ENCODE assay signal across 8 mouse cellular contexts in genomic region chr19:54107103-54107821, GRCm38 (mm10).
DNase-seq lines count a peak whose midpoint lies in the region; ATAC-seq and TF ChIP-seq lines count a peak whose summit lies in the region.

No protein-coding gene starts in this region.

- no peaks in the 10 kb centered on the region for H3K27me3 ChIP-seq in forebrain, embryonic 11.5 days (ENCODE audit: control insufficient read depth, insufficient read depth, low read length)
- no peaks in the 10 kb centered on the region for H3K27me3 ChIP-seq in forebrain, embryonic 16.5 days (replicated peaks; ENCODE audit: control insufficient read depth, insufficient read depth, low read length)
- H3K27me3 ChIP-seq in MEL (ENCODE audit: control insufficient read depth in 1 of 2, insufficient read depth in 2 of 2, low read length in 2 of 2): no peaks in the 10 kb centered on the region
- no peaks in the 10 kb centered on the region for H3K27me3 ChIP-seq in hindbrain, embryonic 12.5 days
- no peaks in the 10 kb centered on the region for H3K27me3 ChIP-seq in midbrain, embryonic 14.5 days (ENCODE audit: control insufficient read depth, insufficient read depth, low read length)

- ATAC-seq in forebrain, embryonic 11.5 days (replicated peaks; ENCODE audit: low FRiP score): peak; percentile 33; the same call in 1 of the 2 replicates
- ATAC-seq in forebrain, embryonic 16.5 days: no peak
- peak; percentile 68 for ATAC-seq in hindbrain, embryonic 12.5 days (ENCODE audit: low FRiP score)
- no peak for ATAC-seq in midbrain, embryonic 14.5 days (ENCODE audit: low FRiP score, low TSS enrichment)

- no peaks in the 10 kb centered on the region for H3K9me3 ChIP-seq in forebrain, embryonic 11.5 days (ENCODE audit: control insufficient read depth, low read length)
- no peaks in the 10 kb centered on the region for H3K9me3 ChIP-seq in forebrain, embryonic 16.5 days (ENCODE audit: control insufficient read depth, low read length)
- no peaks in the 10 kb centered on the region for H3K9me3 ChIP-seq in MEL (replicated peaks; ENCODE audit: insufficient read depth, low read length)
- H3K9me3 ChIP-seq in hindbrain, embryonic 12.5 days (replicated peaks): 0 out of 2 replicates have a peak, but pooled peaks cover 6% of the 10 kb centered on the region
- no peaks in the 10 kb centered on the region for H3K9me3 ChIP-seq in midbrain, embryonic 14.5 days (ENCODE audit: control insufficient read depth, low read length)

- TF ChIP-seq RAD21 in MEL (IDR thresholded peaks at IDR 0.05; ENCODE audit: low read depth, low read length): no peak

- no peak overlapping the region for H3K9ac ChIP-seq in forebrain, embryonic 11.5 days (ENCODE audit: low read length)
- H3K9ac ChIP-seq in forebrain, embryonic 16.5 days (replicated peaks; ENCODE audit: low read depth, low read length): no peak overlapping the region
- H3K9ac ChIP-seq in MEL (ENCODE audit: control insufficient read depth, low read depth, low read length, poor library complexity, severe bottlenecking): no peak overlapping the region
- H3K9ac ChIP-seq in hindbrain, embryonic 12.5 days: no peak overlapping the region
- H3K9ac ChIP-seq in midbrain, embryonic 14.5 days (replicated peaks; ENCODE audit: low read length): no peak overlapping the region

- H3K4me3 ChIP-seq in forebrain, embryonic 11.5 days (ENCODE audit: low read depth, low read length): no peak overlapping the region
- H3K4me3 ChIP-seq in forebrain, embryonic 16.5 days (replicated peaks; ENCODE audit: low read length): no peak overlapping the region
- H3K4me3 ChIP-seq in MEL (ENCODE audit: control insufficient read depth in 1 of 2, insufficient read depth in 1 of 2, low read depth in 2 of 2, low read length in 2 of 2): 0 out of 4 replicates have a peak overlapping the region, but pooled peaks of 1 of the 2 experiments have one; percentile 11
- H3K4me3 ChIP-seq in hindbrain, embryonic 12.5 days: no peak overlapping the region
- no peak overlapping the region for H3K4me3 ChIP-seq in midbrain, embryonic 14.5 days (replicated peaks; ENCODE audit: low read depth, low read length)

- H3K79me2 ChIP-seq in MEL (ENCODE audit: control insufficient read depth, insufficient read depth, low read length, poor library complexity): no peaks in the 10 kb centered on the region

- WGBS in forebrain, embryonic 11.5 days: 51% methylated on average over 13 of the region's 13 CpGs
- 53% methylated on average over 13 of the region's 13 CpGs for WGBS in forebrain, embryonic 16.5 days
- WGBS in hindbrain, embryonic 12.5 days: 34% methylated on average over 13 of the region's 13 CpGs
- WGBS in midbrain, embryonic 14.5 days: 46% methylated on average over 13 of the region's 13 CpGs

- no peaks in the 10 kb centered on the region; the same call in 1 of the 2 replicates for H3K4me1 ChIP-seq in forebrain, embryonic 11.5 days (replicated peaks; ENCODE audit: control insufficient read depth, insufficient read depth, low read length)
- no peaks in the 10 kb centered on the region for H3K4me1 ChIP-seq in forebrain, embryonic 16.5 days (replicated peaks; ENCODE audit: control insufficient read depth, insufficient read depth, low read length)
- peaks cover 0 to 21% of the 10 kb centered on the region in 2 experiments; a peak in 3 of 4 replicates for H3K4me1 ChIP-seq in MEL (ENCODE audit: control insufficient read depth in 1 of 2, insufficient read depth in 2 of 2, low read length in 2 of 2)
- peaks cover 6% of the 10 kb centered on the region; the same call in 1 of the 2 replicates for H3K4me1 ChIP-seq in hindbrain, embryonic 12.5 days
- H3K4me1 ChIP-seq in midbrain, embryonic 14.5 days (ENCODE audit: control insufficient read depth, insufficient read depth, low read length): 0 out of 2 replicates have a peak, but pooled peaks cover 3% of the 10 kb centered on the region

- TF ChIP-seq EP300 in MEL (IDR thresholded peaks at IDR 0.05; ENCODE audit: low read depth in 1 of 2, low read length in 2 of 2): no peak

- no peak for TF ChIP-seq CTCF in MEL (IDR thresholded peaks at IDR 0.05 in 2 of 3, conservative IDR thresholded peaks at IDR 0.05 in 1 of 3; ENCODE audit: control insufficient read depth in 1 of 3, insufficient read depth in 1 of 3, low read depth in 2 of 3, low read length in 3 of 3, poor library complexity in 1 of 3, severe bottlenecking in 1 of 3)

- DNase-seq in forebrain, embryonic 11.5 days (ENCODE audit: low spot score): peak; percentile 56
- peak; percentile 79 for DNase-seq in MEL (ENCODE audit: low read depth, low spot score)
- peak; percentile 57 for DNase-seq in midbrain, embryonic 14.5 days
- DNase-seq in cerebellum, postnatal 25 days: no peak
- DNase-seq in gastrocnemius, adult 8-10 months (ENCODE audit: low spot score in 2 of 2): no peak
- DNase-seq in layer of hippocampus, adult 9-10 months (ENCODE audit: low spot score): no peak

- no peak for TF ChIP-seq POLR2A in MEL (IDR thresholded peaks at IDR 0.05; ENCODE audit: control insufficient read depth in 1 of 2, insufficient read depth in 1 of 2, low read depth in 1 of 2, low read length in 2 of 2, poor library complexity in 1 of 2)

- H3K4me2 ChIP-seq in forebrain, embryonic 11.5 days (ENCODE audit: low read depth, low read length, severe bottlenecking): no peak overlapping the region
- H3K4me2 ChIP-seq in forebrain, embryonic 16.5 days (ENCODE audit: low read length): no peak overlapping the region
- no peak overlapping the region for H3K4me2 ChIP-seq in hindbrain, embryonic 12.5 days (replicated peaks)
- no peak overlapping the region for H3K4me2 ChIP-seq in midbrain, embryonic 14.5 days (ENCODE audit: low read length)

- H3K27ac ChIP-seq in forebrain, embryonic 11.5 days (ENCODE audit: low read depth, low read length): no peak overlapping the region
- H3K27ac ChIP-seq in forebrain, embryonic 16.5 days (ENCODE audit: low read length): no peak overlapping the region
- no peak overlapping the region for H3K27ac ChIP-seq in MEL (ENCODE audit: control insufficient read depth, low read depth, low read length)
- no peak overlapping the region for H3K27ac ChIP-seq in hindbrain, embryonic 12.5 days
- no peak overlapping the region for H3K27ac ChIP-seq in midbrain, embryonic 14.5 days (replicated peaks; ENCODE audit: low read depth, low read length)

- H3K36me3 ChIP-seq in forebrain, embryonic 11.5 days (ENCODE audit: control insufficient read depth, insufficient read depth, low read length): no peaks in the 10 kb centered on the region
- H3K36me3 ChIP-seq in forebrain, embryonic 16.5 days (ENCODE audit: control insufficient read depth, insufficient read depth): no peaks in the 10 kb centered on the region
- peaks cover 0 to 13% of the 10 kb centered on the region in 2 experiments; a peak in 2 of 4 replicates for H3K36me3 ChIP-seq in MEL (ENCODE audit: control insufficient read depth in 1 of 2, insufficient read depth in 2 of 2, low read length in 2 of 2)
- no peaks in the 10 kb centered on the region for H3K36me3 ChIP-seq in hindbrain, embryonic 12.5 days
- no peaks in the 10 kb centered on the region for H3K36me3 ChIP-seq in midbrain, embryonic 14.5 days (ENCODE audit: control insufficient read depth, insufficient read depth, low read length)

TF ChIP-seq in MEL, 35 proteins besides CTCF, POLR2A, EP300 and RAD21:
- TF ChIP-seq ZNF384 (IDR thresholded peaks at IDR 0.05; ENCODE audit: low read depth, low read length) (peak; percentile 30; the same call in 1 of the 2 replicates), RCOR1 (IDR thresholded peaks at IDR 0.05; ENCODE audit: low read depth, low read length) (no peak), USF1 (IDR thresholded peaks at IDR 0.05; ENCODE audit: low read depth, low read length) (peak; percentile 58; the same call in 1 of the 2 replicates), MXI1 (IDR thresholded peaks at IDR 0.05; ENCODE audit: low read depth, low read length) (peak; percentile 65), GATA1 (IDR thresholded peaks at IDR 0.05; ENCODE audit: low read depth, low read length) (no peak), JUND (IDR thresholded peaks at IDR 0.05; ENCODE audit: low read depth, low read length) (no peak), MYC (IDR thresholded peaks at IDR 0.05; ENCODE audit: low read depth, low read length) (peak; percentile 72; the same call in 1 of the 2 replicates), MAX (IDR thresholded peaks at IDR 0.05; ENCODE audit: low read length) (peak; percentile 82), HCFC1 (IDR thresholded peaks at IDR 0.05; ENCODE audit: low read depth, low read length) (no peak)
TF ChIP-seq in MEL: peak in this region for 5.

Comparison
In these comparisons a context has a peak if more than half of its experiments do, and no peak if none do; other contexts are left out.
1. ATAC-seq: peak in forebrain, embryonic 11.5 days (single experiment) and hindbrain, embryonic 12.5 days (single experiment); none in forebrain, embryonic 16.5 days (single experiment) and midbrain, embryonic 14.5 days (single experiment).
2. DNase-seq: peak in forebrain, embryonic 11.5 days (single experiment), MEL (single experiment) and midbrain, embryonic 14.5 days (single experiment); none in cerebellum, postnatal 25 days (0 of 2), gastrocnemius, adult 8-10 months (0 of 2) and layer of hippocampus, adult 9-10 months (single experiment).